Mouse (Mus musculus) MEL (cell line): ENCODE measurements around the gene Ambra1. TPM values are rescaled to one million over a fixed set of nuclear protein-coding genes. Genes with fewer than 3 reads are reported as not detected.

Experiments
- DNase-seq: peaks from one replicate; pipeline ENCODE4 v3.0.0; 2011; ENCODE audit warnings: low read depth, low spot score
- H3K27ac ChIP-seq: 2 replicates; pipeline ENCODE4 v1.5.1; 2012; ENCODE audit warnings: low read depth, mild to moderate bottlenecking, control low read depth, low read length, moderate library complexity; ENCODE audit not compliant: control insufficient read depth
- H3K27me3 ChIP-seq, 2 experiments: fragments of 150-350 bp in 1 of 2; sonication (generic) in 1 of 2; 2 replicates each; pipeline ENCODE4 v1.6.1; 2012; ENCODE audit warnings: low read length in 2 of 2, mild to moderate bottlenecking in 2 of 2, improper control_type of control experiment in 1 of 2, moderate library complexity in 1 of 2; ENCODE audit not compliant: insufficient read depth in 2 of 2, control insufficient read depth in 1 of 2
- H3K36me3 ChIP-seq, 2 experiments: 2 replicates each; pipeline ENCODE4 v1.6.1; 2012 to 2014; ENCODE audit warnings: low read length in 2 of 2, improper control_type of control experiment in 1 of 2, inconsistent platforms in 1 of 2, mild to moderate bottlenecking in 1 of 2; ENCODE audit not compliant: insufficient read depth in 2 of 2, control insufficient read depth in 1 of 2
- H3K4me1 ChIP-seq, 2 experiments: fragments of 150-350 bp in 1 of 2; sonication (generic) in 1 of 2; 2 replicates each; pipeline ENCODE4 v1.6.1; 2012; ENCODE audit warnings: low read length in 2 of 2, improper control_type of control experiment in 1 of 2, mild to moderate bottlenecking in 1 of 2; ENCODE audit not compliant: insufficient read depth in 2 of 2, control insufficient read depth in 1 of 2
- H3K4me3 ChIP-seq, 2 experiments: fragments of 150-350 bp in 1 of 2; sonication (generic) in 1 of 2; 2 replicates each; pipeline ENCODE4 v1.5.1; 2012; ENCODE audit warnings: low read depth in 2 of 2, low read length in 2 of 2, mild to moderate bottlenecking in 2 of 2, moderate library complexity in 2 of 2, control low read depth in 1 of 2, improper control_type of control experiment in 1 of 2; ENCODE audit not compliant: control insufficient read depth in 1 of 2, insufficient read depth in 1 of 2
- H3K79me2 ChIP-seq: 2 replicates; pipeline ENCODE4 v1.6.1; 2012; ENCODE audit warnings: mild to moderate bottlenecking, low read length, moderate library complexity; ENCODE audit not compliant: control insufficient read depth, poor library complexity, insufficient read depth
- H3K9ac ChIP-seq: 2 replicates; pipeline ENCODE4 v1.6.1; 2012; ENCODE audit warnings: low read depth, mild to moderate bottlenecking, control low read depth, low read length, moderate library complexity; ENCODE audit not compliant: control insufficient read depth, poor library complexity, severe bottlenecking
- H3K9me3 ChIP-seq: fragments of 150-350 bp; sonication (generic); replicated peaks from 2 replicates; pipeline ENCODE4 v1.6.1; 2012; ENCODE audit warnings: mild to moderate bottlenecking, low read length, improper control_type of control experiment, moderate library complexity; ENCODE audit not compliant: insufficient read depth
- BHLHE40 ChIP-seq: IDR thresholded peaks from 2 replicates; pipeline ENCODE4 v1.6.1; 2012; ENCODE audit warnings: low read depth, mild to moderate bottlenecking, inconsistent platforms, low read length, improper control_type of control experiment, borderline replicate concordance
- CHD2 ChIP-seq: IDR thresholded peaks from 2 replicates; pipeline ENCODE4 v1.6.1; 2011; ENCODE audit warnings: low read length, improper control_type of control experiment
- CTCF ChIP-seq, 3 experiments: IDR thresholded peaks in 2 of 3; conservative IDR thresholded peaks in 1 of 3; 2 replicates each; pipeline ENCODE4 v1.5.1; 2011 to 2012; ENCODE audit warnings: low read length in 3 of 3, low read depth in 2 of 3, mild to moderate bottlenecking in 2 of 3, improper control_type of control experiment in 1 of 3, inconsistent platforms in 1 of 3, mixed read lengths in 1 of 3, moderate library complexity in 1 of 3; ENCODE audit not compliant: control insufficient read depth in 1 of 3, insufficient read depth in 1 of 3, poor library complexity in 1 of 3, severe bottlenecking in 1 of 3
- E2F4 ChIP-seq: IDR thresholded peaks from 2 replicates; pipeline ENCODE4 v1.6.1; 2011; ENCODE audit warnings: low read depth, low read length, improper control_type of control experiment, borderline replicate concordance
- EP300 ChIP-seq, 2 experiments: IDR thresholded peaks; 2 replicates each; pipeline ENCODE4 v1.6.1; 2011; ENCODE audit warnings: improper control_type of control experiment in 2 of 2, low read length in 2 of 2, low read depth in 1 of 2, mild to moderate bottlenecking in 1 of 2
- ETS1 ChIP-seq: IDR thresholded peaks from 2 replicates; pipeline ENCODE4 v1.6.1; 2012; ENCODE audit warnings: low read depth, mild to moderate bottlenecking, inconsistent platforms, low read length, improper control_type of control experiment, moderate library complexity
- GABPA ChIP-seq: IDR thresholded peaks from 2 replicates; pipeline ENCODE4 v1.6.1; 2012; ENCODE audit warnings: low read depth, mild to moderate bottlenecking, inconsistent platforms, low read length, improper control_type of control experiment, moderate library complexity
- GATA1 ChIP-seq: IDR thresholded peaks from 2 replicates; pipeline ENCODE4 v1.6.1; 2011; ENCODE audit warnings: low read depth, low read length, improper control_type of control experiment
- HCFC1 ChIP-seq: IDR thresholded peaks from 2 replicates; pipeline ENCODE4 v1.6.1; 2012; ENCODE audit warnings: low read depth, mild to moderate bottlenecking, inconsistent platforms, low read length, improper control_type of control experiment, moderate library complexity
- KAT2A ChIP-seq: conservative IDR thresholded peaks from 2 replicates; pipeline ENCODE4 v1.6.1; 2012; ENCODE audit warnings: low read depth, low read length, improper control_type of control experiment, inconsistent platforms
- MAX ChIP-seq: IDR thresholded peaks from 2 replicates; pipeline ENCODE4 v1.6.1; 2011; ENCODE audit warnings: low read length, improper control_type of control experiment
- MAZ ChIP-seq: IDR thresholded peaks from 2 replicates; pipeline ENCODE4 v1.6.1; 2012; ENCODE audit warnings: low read depth, mild to moderate bottlenecking, inconsistent platforms, low read length, improper control_type of control experiment
- MEF2A ChIP-seq: IDR thresholded peaks from 2 replicates; pipeline ENCODE4 v1.6.1; 2014; ENCODE audit warnings: low read depth, mild to moderate bottlenecking, inconsistent platforms, low read length, improper control_type of control experiment; ENCODE audit not compliant: poor library complexity, insufficient replicate concordance, severe bottlenecking; ENCODE audit errors: extremely low read depth
- MXI1 ChIP-seq: IDR thresholded peaks from 2 replicates; pipeline ENCODE4 v1.6.1; 2011; ENCODE audit warnings: mild to moderate bottlenecking, low read depth, low read length, improper control_type of control experiment
- MYC ChIP-seq: IDR thresholded peaks from 2 replicates; pipeline ENCODE4 v1.6.1; 2011; ENCODE audit warnings: low read depth, mild to moderate bottlenecking, low read length, improper control_type of control experiment, moderate library complexity
- NELFE ChIP-seq: IDR thresholded peaks from 2 replicates; pipeline ENCODE4 v1.6.1; 2011; ENCODE audit warnings: low read depth, low read length, improper control_type of control experiment
- NRF1 ChIP-seq: IDR thresholded peaks from 2 replicates; pipeline ENCODE4 v1.6.1; 2014; ENCODE audit warnings: low read depth, mild to moderate bottlenecking, inconsistent platforms, low read length, improper control_type of control experiment, moderate library complexity; ENCODE audit not compliant: poor library complexity, insufficient read depth, severe bottlenecking
- POLR2A ChIP-seq, 2 experiments: IDR thresholded peaks; 2 replicates each; pipeline ENCODE4 v1.6.1; 2011 to 2012; ENCODE audit warnings: low read length in 2 of 2, mild to moderate bottlenecking in 2 of 2, control low read depth in 1 of 2, improper control_type of control experiment in 1 of 2, low read depth in 1 of 2, moderate library complexity in 1 of 2; ENCODE audit not compliant: control insufficient read depth in 1 of 2, insufficient read depth in 1 of 2, poor library complexity in 1 of 2
- POLR2AphosphoS2 ChIP-seq: IDR thresholded peaks from 2 replicates; pipeline ENCODE4 v1.6.1; 2011; ENCODE audit warnings: low read length, improper control_type of control experiment
- RAD21 ChIP-seq: IDR thresholded peaks from 2 replicates; pipeline ENCODE4 v1.6.1; 2011; ENCODE audit warnings: mild to moderate bottlenecking, low read depth, low read length, improper control_type of control experiment
- RCOR1 ChIP-seq: IDR thresholded peaks from 2 replicates; pipeline ENCODE4 v1.6.1; 2012; ENCODE audit warnings: low read depth, mild to moderate bottlenecking, inconsistent platforms, low read length, improper control_type of control experiment
- SIN3A ChIP-seq: IDR thresholded peaks from 2 replicates; pipeline ENCODE4 v1.6.1; 2012; ENCODE audit warnings: low read length, improper control_type of control experiment, inconsistent platforms
- UBTF ChIP-seq: IDR thresholded peaks from 2 replicates; pipeline ENCODE4 v1.6.1; 2012; ENCODE audit warnings: low read depth, mild to moderate bottlenecking, inconsistent platforms, low read length, improper control_type of control experiment, moderate library complexity, borderline replicate concordance; ENCODE audit not compliant: insufficient read depth
- USF1 ChIP-seq: IDR thresholded peaks from 2 replicates; pipeline ENCODE4 v1.6.1; 2014; ENCODE audit warnings: low read depth, mild to moderate bottlenecking, inconsistent platforms, low read length, improper control_type of control experiment, moderate library complexity
- ZC3H11A ChIP-seq: IDR thresholded peaks from 2 replicates; pipeline ENCODE4 v1.6.1; 2012; ENCODE audit warnings: low read depth, mild to moderate bottlenecking, inconsistent platforms, low read length, improper control_type of control experiment
- ZKSCAN1 ChIP-seq: IDR thresholded peaks from 2 replicates; pipeline ENCODE4 v1.6.1; 2012; ENCODE audit warnings: low read depth, mild to moderate bottlenecking, inconsistent platforms, low read length, improper control_type of control experiment, moderate library complexity
- ZMIZ1 ChIP-seq: IDR thresholded peaks from 2 replicates; pipeline ENCODE4 v1.6.1; 2012; ENCODE audit warnings: low read depth, mild to moderate bottlenecking, inconsistent platforms, low read length, improper control_type of control experiment, moderate library complexity
- ZNF384 ChIP-seq: IDR thresholded peaks from 2 replicates; pipeline ENCODE4 v1.6.1; 2012; ENCODE audit warnings: low read depth, mild to moderate bottlenecking, inconsistent platforms, low read length, improper control_type of control experiment
- polyA plus RNA-seq, 2 experiments: library from polyadenylated mRNA; stranded (reverse) in 1 of 2; unstranded in 1 of 2; fragments of >175 nt in 1 of 2; fragments of >200 nt in 1 of 2; gene quantifications; 2 replicates each; pipeline versions ENCODE4 v1.2.1 to v1.2.4; 2012; ENCODE audit warnings: low replicate concordance in 2 of 2, low read depth in 1 of 2; ENCODE audit not compliant: insufficient read length in 2 of 2, insufficient read depth in 1 of 2, missing spikeins in 1 of 2
- total RNA-seq: library from RNA; depleted of rRNA; stranded (reverse); fragments of 300-350 nt; gene quantifications from 2 replicates; pipeline ENCODE4 v1.2.3, GENCODE M21; 2012

Ambra1 gene
- total and polyA plus RNA-seq, 3 experiments = 14.6 to 24.7 TPM; not detected in 1

DNA sequence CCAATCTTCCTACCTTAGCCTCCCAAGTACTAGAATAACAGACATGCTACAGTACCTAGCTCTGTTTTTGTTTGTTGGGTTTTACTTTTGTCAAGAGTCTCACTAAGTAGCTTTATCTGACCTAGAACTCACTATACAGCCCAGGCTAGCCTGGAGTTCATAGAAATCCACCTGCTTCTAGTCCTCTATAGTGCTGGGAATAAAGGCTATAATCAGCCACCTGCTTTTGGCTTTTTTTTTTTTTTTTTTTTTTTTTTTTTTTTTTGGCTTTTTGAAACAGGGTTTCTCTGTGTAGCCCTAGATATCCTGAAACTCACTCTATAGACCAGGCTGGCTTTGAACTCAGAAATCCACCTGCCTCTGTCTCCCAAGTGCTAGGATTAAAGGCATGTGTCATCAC lies 6.0 kb upstream of the Ambra1 start:
- DNase-seq = peak; percentile 39
- Histone ChIP-seq H3K4me1 (peaks cover 17 to 18% of the 10 kb centered on the region in 2 experiments), H3K36me3 (peaks cover 0 to 22% of the 10 kb centered on the region in 2 experiments; a peak in 2 of 4 replicates), H3K27me3 (no peaks in the 10 kb centered on the region), H3K9ac (no peak overlapping the region), H3K27ac (peak overlapping the region; percentile 45), H3K9me3 (no peaks in the 10 kb centered on the region)
- TF ChIP-seq RAD21 (no peak), ZNF384 (peak; percentile 82), KAT2A (no peak)
- TF ChIP-seq, all 39 proteins: peak for 1
- Histone ChIP-seq H3K4me3 (peak overlapping the region in 1 of 2 experiments; percentile 3; a peak in 1 of 4 replicates), H3K79me2 (no peaks in the 10 kb centered on the region)

DNA sequence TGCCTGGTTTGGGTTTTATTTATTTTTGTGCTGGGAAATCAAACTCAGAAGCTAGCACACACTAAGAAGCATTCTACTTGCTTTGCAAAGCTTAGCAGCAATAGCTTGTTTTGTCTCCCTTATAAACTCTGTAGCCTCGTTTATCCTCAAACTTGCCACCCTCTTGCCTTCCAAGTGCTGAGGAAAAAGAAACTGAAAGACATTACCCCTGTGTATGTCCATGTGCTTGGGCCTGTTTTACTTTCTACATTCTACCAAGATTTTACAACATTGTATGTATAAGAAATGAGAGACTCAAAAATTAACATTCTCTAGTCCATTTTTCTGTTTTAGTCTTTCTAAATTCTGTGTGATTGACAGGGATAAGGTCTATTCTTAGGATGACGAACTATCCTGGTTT lies 5.2 kb upstream of the Ambra1 start:
- peak; percentile 71 for DNase-seq
- Histone ChIP-seq H3K27ac (peak overlapping the region; percentile 89), H3K9ac (peak overlapping the region; percentile 60), H3K27me3 (no peaks in the 10 kb centered on the region), H3K79me2 (no peaks in the 10 kb centered on the region), H3K4me1 (peaks cover 17 to 18% of the 10 kb centered on the region in 2 experiments), H3K9me3 (no peaks in the 10 kb centered on the region), H3K4me3 (peak overlapping the region; percentile 22 to 68), H3K36me3 (peaks cover 0 to 24% of the 10 kb centered on the region in 2 experiments; a peak in 2 of 4 replicates)
- TF ChIP-seq MYC (peak; percentile 58; the same call in 1 of the 2 replicates), KAT2A (no peak), MEF2A (no peak), E2F4 (no peak), GATA1 (no peak), ZMIZ1 (no peak), ZKSCAN1 (no peak), ZNF384 (no peak), ZC3H11A (no peak), MAX (peak; percentile 68), UBTF (no peak), MXI1 (peak; percentile 66), SIN3A (no peak; the same call in 1 of the 2 replicates), MAZ (0 out of 2 replicates have a peak, but pooled peaks have one; percentile 34), NELFE (no peak; the same call in 1 of the 2 replicates), POLR2A (IDR thresholded peaks at IDR 0.05; ENCODE audit: control insufficient read depth in 1 of 2, insufficient read depth in 1 of 2, low read depth in 1 of 2, low read length in 2 of 2, poor library complexity in 1 of 2) (no peak), RCOR1 (no peak), EP300 (IDR thresholded peaks at IDR 0.05; ENCODE audit: low read depth in 1 of 2, low read length in 2 of 2) (no peak), HCFC1 (peak; percentile 28; the same call in 1 of the 2 replicates), NRF1 (no peak), POLR2AphosphoS2 (no peak), CTCF (IDR thresholded peaks at IDR 0.05 in 2 of 3, conservative IDR thresholded peaks at IDR 0.05 in 1 of 3; ENCODE audit: control insufficient read depth in 1 of 3, insufficient read depth in 1 of 3, low read depth in 2 of 3, low read length in 3 of 3, poor library complexity in 1 of 3, severe bottlenecking in 1 of 3) (no peak), CHD2 (no peak), ETS1 (0 out of 2 replicates have a peak, but pooled peaks have one; percentile 28), BHLHE40 (no peak), GABPA (no peak), USF1 (no peak), RAD21 (no peak)
